Mouse (Mus musculus) kidney, embryonic 16.5 days (tissue): ENCODE results near the gene Prkch. TPM values are rescaled to one million over a fixed set of nuclear protein-coding genes. Genes with fewer than 3 reads are reported as not detected.

Experiments used
- ATAC-seq: fragments of 200-750 bp; cut with Nextera tagmentation; 2 replicates; pipeline ENCODE4 v1.8.0; 2017; ENCODE audit warnings: moderate TSS enrichment; ENCODE audit not compliant: low FRiP score, low TSS enrichment
- H3K27ac ChIP-seq: fragments of 300-500 bp; sonication (generic); 2 replicates; pipeline ENCODE4 v1.5.1; 2014; ENCODE audit warnings: low read length
- H3K27me3 ChIP-seq: fragments of 300-500 bp; sonication (generic); 2 replicates; pipeline ENCODE4 v1.6.1; 2014; ENCODE audit warnings: low read length, control low read depth, mixed read lengths; ENCODE audit not compliant: insufficient read depth
- H3K36me3 ChIP-seq: fragments of 300-500 bp; sonication (generic); 2 replicates; pipeline ENCODE4 v1.6.1; 2014; ENCODE audit warnings: low read length, control low read depth, mixed read lengths; ENCODE audit not compliant: insufficient read depth
- H3K4me1 ChIP-seq: fragments of 300-500 bp; sonication (generic); 2 replicates; pipeline ENCODE4 v1.6.1; 2014; ENCODE audit warnings: low read length, control low read depth, mixed read lengths; ENCODE audit not compliant: insufficient read depth
- H3K4me2 ChIP-seq: fragments of 300-500 bp; sonication (generic); replicated peaks from 2 replicates; pipeline ENCODE4 v1.6.1; 2014; ENCODE audit warnings: low read depth, low read length
- H3K4me3 ChIP-seq: fragments of 300-500 bp; sonication (generic); 2 replicates; pipeline ENCODE4 v1.5.1; 2014; ENCODE audit warnings: mild to moderate bottlenecking, low read length
- H3K9ac ChIP-seq: fragments of 300-500 bp; sonication (generic); replicated peaks from 2 replicates; pipeline ENCODE4 v1.6.1; 2014; ENCODE audit warnings: low read length
- H3K9me3 ChIP-seq: fragments of 300-500 bp; sonication (generic); 2 replicates; pipeline ENCODE4 v1.6.1; 2016; ENCODE audit warnings: low read length, control low read depth
- whole genome bisulfite sequencing: fragments of 180-500 bp; shearing (Covaris S2); extraction: QIAGEN DNeasy Blood & Tissue Kit; methylation state at CpG from one replicate; pipeline ENCODE4 v1.1.7; 2014; 5-methylcytosine and 5-hydroxymethylcytosine counted together
- polyA plus RNA-seq: library from polyadenylated mRNA; unstranded; fragments of >200 nt; fragmentation: Nextera tagmentation; extraction: Ambion mirVana; gene quantifications from 2 replicates; pipeline ENCODE4 v1.2.1, GENCODE M21; 2015

Gene Prkch
- polyA plus RNA-seq, 1 experiment from 2014 or later, result 9.8 TPM

GRCm38 (mm10) chr12:73607381-73608064, 22.9 kb downstream of the Prkch start:
- H3K9me3 ChIP-seq, result no peaks in the 10 kb centered on the region
- no peak overlapping the region for H3K4me3 ChIP-seq
- H3K4me2 ChIP-seq, result no peak overlapping the region
- no peak for ATAC-seq
- H3K4me1 ChIP-seq, result peaks cover 16% of the 10 kb centered on the region
- H3K9ac ChIP-seq, result no peak overlapping the region
- H3K27ac ChIP-seq, result no peak overlapping the region
- WGBS, result 42% methylated on average over 13 of the region's 13 CpGs
- H3K27me3 ChIP-seq, result no peaks in the 10 kb centered on the region
- H3K36me3 ChIP-seq, result no peaks in the 10 kb centered on the region

GRCm38 (mm10) chr12:73608065-73608397, 23.4 kb downstream of the Prkch start:
- H3K9ac ChIP-seq, result no peak overlapping the region
- no peak overlapping the region for H3K4me2 ChIP-seq
- H3K27me3 ChIP-seq, result no peaks in the 10 kb centered on the region
- no peaks in the 10 kb centered on the region for H3K9me3 ChIP-seq
- 9% methylated on average over 4 of the region's 4 CpGs for WGBS
- H3K36me3 ChIP-seq, result no peaks in the 10 kb centered on the region
- no peak overlapping the region for H3K4me3 ChIP-seq
- peaks cover 16% of the 10 kb centered on the region for H3K4me1 ChIP-seq
- no peak overlapping the region for H3K27ac ChIP-seq
- ATAC-seq, result no peak

- no peak for ATAC-seq
- 78% methylated on average over 3 of the region's 3 CpGs for WGBS
- peaks cover 11% of the 10 kb centered on the region for H3K4me1 ChIP-seq
- H3K27ac ChIP-seq, result no peak overlapping the region
- H3K4me3 ChIP-seq, result no peak overlapping the region
- no peak overlapping the region for H3K9ac ChIP-seq
- H3K4me2 ChIP-seq, result no peak overlapping the region
- H3K27me3 ChIP-seq, result no peaks in the 10 kb centered on the region
- no peaks in the 10 kb centered on the region for H3K36me3 ChIP-seq
- H3K9me3 ChIP-seq, result no peaks in the 10 kb centered on the region
Measured at GRCm38 (mm10) chr12:73609262-73609661, 24.7 kb downstream of the Prkch start.

GRCm38 (mm10) chr12:73609676-73610545, 25.3 kb downstream of the Prkch start:
- no peak overlapping the region for H3K4me3 ChIP-seq
- H3K9me3 ChIP-seq, result no peaks in the 10 kb centered on the region
- no peaks in the 10 kb centered on the region for H3K27me3 ChIP-seq
- no peak overlapping the region for H3K4me2 ChIP-seq
- no peaks in the 10 kb centered on the region for H3K36me3 ChIP-seq
- H3K4me1 ChIP-seq, result peaks cover 11% of the 10 kb centered on the region
- WGBS, result 62% methylated on average over 18 of the region's 18 CpGs
- no peak for ATAC-seq
- no peak overlapping the region for H3K27ac ChIP-seq
- no peak overlapping the region for H3K9ac ChIP-seq

- Histone ChIP-seq H3K4me2 (no peak overlapping the region), H3K4me3 (no peak overlapping the region), H3K9me3 (no peaks in the 10 kb centered on the region), H3K27me3 (no peaks in the 10 kb centered on the region), H3K36me3 (no peaks in the 10 kb centered on the region), H3K4me1 (peaks cover 11% of the 10 kb centered on the region), H3K9ac (no peak overlapping the region), H3K27ac (no peak overlapping the region)
- WGBS, result 53% methylated on average over 8 of the region's 8 CpGs
- no peak for ATAC-seq
Measured at GRCm38 (mm10) chr12:73610831-73611370, 26.3 kb downstream of the Prkch start.

- no peak overlapping the region for H3K27ac ChIP-seq
- H3K27me3 ChIP-seq, result no peaks in the 10 kb centered on the region
- ATAC-seq, result no peak
- no peak overlapping the region for H3K4me3 ChIP-seq
- 58% methylated on average over 3 of the region's 3 CpGs for WGBS
- H3K36me3 ChIP-seq, result no peaks in the 10 kb centered on the region
- no peak overlapping the region for H3K4me2 ChIP-seq
- H3K4me1 ChIP-seq, result peaks cover 11% of the 10 kb centered on the region
- no peak overlapping the region for H3K9ac ChIP-seq
- H3K9me3 ChIP-seq, result no peaks in the 10 kb centered on the region
Measured at GRCm38 (mm10) chr12:73611741-73612140, 27.1 kb downstream of the Prkch start.

GRCm38 (mm10) chr12:73613183-73613582, 28.6 kb downstream of the Prkch start:
- Histone ChIP-seq H3K27ac (no peak overlapping the region), H3K9me3 (no peaks in the 10 kb centered on the region), H3K4me1 (peaks cover 5% of the 10 kb centered on the region; the same call in 1 of the 2 replicates), H3K9ac (no peak overlapping the region), H3K36me3 (no peaks in the 10 kb centered on the region), H3K27me3 (no peaks in the 10 kb centered on the region), H3K4me2 (no peak overlapping the region), H3K4me3 (no peak overlapping the region)
- WGBS, result 68% methylated on average over 6 of the region's 6 CpGs
- ATAC-seq, result no peak

- H3K36me3 ChIP-seq, result no peaks in the 10 kb centered on the region
- H3K27ac ChIP-seq, result peak overlapping the region; percentile 51
- H3K9me3 ChIP-seq, result no peaks in the 10 kb centered on the region
- peak; percentile 87 for ATAC-seq
- no peak overlapping the region for H3K9ac ChIP-seq
- no peaks in the 10 kb centered on the region for H3K27me3 ChIP-seq
- no peaks in the 10 kb centered on the region; the same call in 1 of the 2 replicates for H3K4me1 ChIP-seq
- 40% methylated on average over 10 of the region's 10 CpGs for WGBS
- H3K4me2 ChIP-seq, result no peak overlapping the region
- no peak overlapping the region for H3K4me3 ChIP-seq
Measured at GRCm38 (mm10) chr12:73617652-73618051, 33.1 kb downstream of the Prkch start.

- Histone ChIP-seq H3K4me2 (no peak overlapping the region), H3K27me3 (no peaks in the 10 kb centered on the region), H3K27ac (no peak overlapping the region), H3K4me1 (no peaks in the 10 kb centered on the region), H3K36me3 (no peaks in the 10 kb centered on the region), H3K9me3 (no peaks in the 10 kb centered on the region), H3K4me3 (no peak overlapping the region), H3K9ac (no peak overlapping the region)
- 89% methylated on average over 6 of the region's 6 CpGs for WGBS
- no peak for ATAC-seq
Measured at GRCm38 (mm10) chr12:73625277-73626032, 40.9 kb downstream of the Prkch start.
